Mouse (Mus musculus) stomach, postnatal 0 days (tissue): ENCODE results near the gene Hist1h1c. TPM values are rescaled to one million over a fixed set of nuclear protein-coding genes. Genes with fewer than 3 reads are reported as not detected.
A peak's percentile ranks its signal among the peaks of the same experiment; 100 is the strongest.

Experiments used
- ATAC-seq: fragments of 200-750 bp; cut with Nextera tagmentation; 2 replicates; pipeline ENCODE4 v1.8.0; 2017; ENCODE audit not compliant: low FRiP score, low TSS enrichment
- DNase-seq: peaks from one replicate; pipeline ENCODE4 v3.0.0-alpha.2; 2016; ENCODE audit warnings: low spot score
- H3K27ac ChIP-seq: fragments of 300-500 bp; sonication (generic); replicated peaks from 2 replicates; pipeline ENCODE4 v1.5.1; 2014; ENCODE audit warnings: mild to moderate bottlenecking, control low read depth
- H3K27me3 ChIP-seq: fragments of 300-500 bp; sonication (generic); 2 replicates; pipeline ENCODE4 v1.6.1; 2014; ENCODE audit warnings: low read length; ENCODE audit not compliant: control insufficient read depth, insufficient read depth
- H3K36me3 ChIP-seq: fragments of 300-500 bp; sonication (generic); 2 replicates; pipeline ENCODE4 v1.6.1; 2014; ENCODE audit warnings: low read length, mixed read lengths; ENCODE audit not compliant: control insufficient read depth, insufficient read depth
- H3K4me1 ChIP-seq: fragments of 300-500 bp; sonication (generic); replicated peaks from 2 replicates; pipeline ENCODE4 v1.6.1; 2014; ENCODE audit warnings: antibody characterized with exemption; ENCODE audit not compliant: control insufficient read depth, insufficient read depth
- H3K4me2 ChIP-seq: fragments of 300-500 bp; sonication (generic); replicated peaks from 2 replicates; pipeline ENCODE4 v1.6.1; 2014; ENCODE audit warnings: low read depth, mild to moderate bottlenecking, control low read depth, moderate library complexity
- H3K4me3 ChIP-seq: fragments of 300-500 bp; sonication (generic); 2 replicates; pipeline ENCODE4 v1.5.1; 2014; ENCODE audit warnings: low read depth, low read length, control low read depth
- H3K9ac ChIP-seq: fragments of 300-500 bp; sonication (generic); 2 replicates; pipeline ENCODE4 v1.6.1; 2014; ENCODE audit warnings: mild to moderate bottlenecking, low read length, control low read depth, mixed read lengths
- H3K9me3 ChIP-seq: fragments of 300-500 bp; sonication (generic); 2 replicates; pipeline ENCODE4 v1.6.1; 2016; ENCODE audit warnings: low read length; ENCODE audit not compliant: control insufficient read depth
- CTCF ChIP-seq: IDR thresholded peaks from 2 replicates; pipeline ENCODE4 v1.5.1; 2016; ENCODE audit warnings: antibody characterized with exemption, low read depth, mild to moderate bottlenecking, moderate library complexity
- EP300 ChIP-seq: optimal IDR thresholded peaks from 2 replicates; pipeline ENCODE3; 2016; ENCODE audit warnings: antibody characterized with exemption
- WGBS: fragments of 180-500 bp; shearing (Covaris S2); extraction: QIAGEN DNeasy Blood & Tissue Kit; methylation state at CpG from one replicate; pipeline ENCODE4 v1.1.7; 2014; 5-methylcytosine and 5-hydroxymethylcytosine counted together
- polyA plus RNA-seq: library from polyadenylated mRNA; unstranded; fragments of >200 nt; fragmentation: Nextera tagmentation; extraction: Ambion mirVana; gene quantifications from 2 replicates; pipeline ENCODE4 v1.2.1, GENCODE M21; 2015

Gene Hist1h1c
- polyA plus RNA-seq, 1 experiment from 2014 or later = 104 TPM

- no peak for ATAC-seq
- no peak overlapping the region for H3K27ac ChIP-seq
- no peaks in the 10 kb centered on the region for H3K9me3 ChIP-seq
- H3K36me3 ChIP-seq = no peaks in the 10 kb centered on the region
- TF ChIP-seq EP300 (no peak), CTCF (peak; percentile 94)
- DNase-seq = no peak
- WGBS = 23% methylated on average over 8 of the region's 8 CpGs
- H3K9ac ChIP-seq = no peak overlapping the region
- H3K27me3 ChIP-seq = no peaks in the 10 kb centered on the region
- no peak overlapping the region for H3K4me2 ChIP-seq
- no peaks in the 10 kb centered on the region for H3K4me1 ChIP-seq
- no peak overlapping the region for H3K4me3 ChIP-seq
Measured at GRCm38 (mm10) chr13:23732156-23732804, 6.3 kb upstream of the Hist1h1c start.

DNA sequence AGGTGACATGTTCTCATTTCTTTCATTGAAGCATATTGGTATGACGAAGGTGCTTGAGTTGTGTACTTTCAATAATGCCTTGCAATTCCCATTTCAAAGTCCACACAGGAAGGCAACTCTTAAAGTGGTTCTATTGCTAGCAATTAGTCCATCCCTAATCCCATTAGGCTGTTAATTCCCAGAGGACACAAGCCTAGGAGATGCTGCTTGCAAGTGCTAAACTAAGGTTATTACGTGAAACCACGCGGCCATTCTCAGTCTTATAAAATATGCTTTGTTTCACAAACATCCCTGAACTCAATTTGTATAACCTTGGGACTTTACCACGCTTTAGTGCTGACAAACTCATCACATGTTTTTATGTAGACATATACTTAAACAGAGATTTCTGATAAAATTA lies 1.5 kb upstream of the Hist1h1c start:
- Histone ChIP-seq H3K27me3 (no peaks in the 10 kb centered on the region), H3K4me3 (no peak overlapping the region), H3K9me3 (no peaks in the 10 kb centered on the region), H3K27ac (no peak overlapping the region), H3K9ac (no peak overlapping the region), H3K4me1 (no peaks in the 10 kb centered on the region), H3K36me3 (no peaks in the 10 kb centered on the region), H3K4me2 (no peak overlapping the region)
- DNase-seq (no peak), ATAC-seq (no peak)
- WGBS = 91% methylated on average over 5 of the region's 5 CpGs
- no peak for TF ChIP-seq EP300
- no peak for TF ChIP-seq CTCF

DNA sequence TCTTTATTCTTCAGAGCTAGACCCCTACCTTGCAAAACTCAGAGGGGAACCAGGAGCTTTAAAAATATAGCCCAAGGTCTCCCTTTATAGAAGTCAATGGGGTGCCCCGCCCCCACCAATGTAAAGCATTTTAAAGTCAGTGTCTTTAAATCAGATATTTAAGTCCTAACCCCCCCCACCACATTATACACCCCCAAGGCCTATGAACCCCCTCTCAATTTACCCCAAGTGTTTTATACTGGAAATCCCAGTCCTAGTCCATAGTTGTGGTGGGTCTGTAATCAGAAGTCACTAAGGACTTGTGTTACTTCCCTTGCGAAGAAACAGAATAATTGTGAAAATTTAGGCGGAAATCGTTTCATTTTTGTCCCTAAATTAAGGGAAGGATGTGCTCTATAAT lies 567 bp upstream of the Hist1h1c start:
- ATAC-seq (no peak), DNase-seq (no peak)
- H3K4me2 ChIP-seq = peak overlapping the region; percentile 84
- 25% methylated on average over 4 of the region's 4 CpGs for WGBS
- H3K36me3 ChIP-seq = no peaks in the 10 kb centered on the region
- TF ChIP-seq CTCF (no peak), EP300 (no peak)
- H3K27ac ChIP-seq = peak overlapping the region; percentile 96
- peak overlapping the region; percentile 55 for H3K4me3 ChIP-seq
- H3K27me3 ChIP-seq = no peaks in the 10 kb centered on the region
- H3K9ac ChIP-seq = peak overlapping the region; percentile 59
- H3K4me1 ChIP-seq = no peaks in the 10 kb centered on the region
- H3K9me3 ChIP-seq = no peaks in the 10 kb centered on the region

GRCm38 (mm10) chr13:23739069-23739921 lies 687 bp downstream of the Hist1h1c start:
- no peaks in the 10 kb centered on the region for H3K9me3 ChIP-seq
- no peaks in the 10 kb centered on the region for H3K4me1 ChIP-seq
- no peaks in the 10 kb centered on the region for H3K27me3 ChIP-seq
- ATAC-seq = peak; percentile 85
- H3K9ac ChIP-seq = peak overlapping the region; percentile 88
- 0% methylated on average over 38 of the region's 39 CpGs for WGBS
- peak overlapping the region; percentile 55 for H3K4me3 ChIP-seq
- peak; percentile 42 for TF ChIP-seq EP300
- TF ChIP-seq CTCF = no peak
- H3K27ac ChIP-seq = peak overlapping the region; percentile 96
- peak; percentile 93 for DNase-seq
- peak overlapping the region; percentile 84 for H3K4me2 ChIP-seq
- no peaks in the 10 kb centered on the region for H3K36me3 ChIP-seq

DNA sequence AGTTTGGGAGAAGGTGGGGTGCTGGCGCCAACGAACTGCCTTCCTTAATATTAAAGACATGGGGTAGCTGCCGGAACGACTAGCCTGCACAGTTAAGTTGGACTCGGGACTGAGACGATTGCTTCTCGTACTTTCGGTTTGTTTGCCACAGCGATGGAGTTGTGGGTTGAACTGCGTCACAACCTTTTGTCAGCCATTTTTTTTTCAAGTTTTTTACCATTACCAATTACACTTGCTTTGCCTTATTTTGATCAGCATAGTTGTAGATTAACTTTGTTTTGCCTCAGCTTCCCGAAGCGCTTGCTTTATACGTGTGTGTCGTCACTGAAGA lies 1.3 kb downstream of the Hist1h1c start:
- H3K4me1 ChIP-seq = no peaks in the 10 kb centered on the region
- peak overlapping the region; percentile 55 for H3K4me3 ChIP-seq
- H3K9me3 ChIP-seq = no peaks in the 10 kb centered on the region
- TF ChIP-seq EP300 (no peak), CTCF (no peak)
- ATAC-seq (no peak), DNase-seq (no peak)
- WGBS = under 1% methylated on average over 14 of the region's 14 CpGs
- peak overlapping the region; percentile 96 for H3K27ac ChIP-seq
- peak overlapping the region; percentile 84 for H3K4me2 ChIP-seq
- peak overlapping the region; percentile 88 for H3K9ac ChIP-seq
- H3K27me3 ChIP-seq = no peaks in the 10 kb centered on the region
- no peaks in the 10 kb centered on the region for H3K36me3 ChIP-seq
